8 mouse cellular contexts compared by ENCODE assay signal in genomic region chr6:88874868-88875508, GRCm38 (mm10). TPM values are rescaled to one million over a fixed set of nuclear protein-coding genes. Genes with fewer than 3 reads are reported as not detected.
DNase-seq lines count a peak whose midpoint lies in the region; ATAC-seq lines count a peak whose summit lies in the region.

TSS of gene Podxl2 (minus strand) at chr6:88875044.

- WGBS in hindbrain, embryonic 13.5 days: 6% methylated on average over 51 of the region's 63 CpGs

- no peaks in the 10 kb centered on the region for H3K9me3 ChIP-seq in hindbrain, embryonic 13.5 days

- peaks cover 45% of the 10 kb centered on the region for H3K4me1 ChIP-seq in hindbrain, embryonic 13.5 days (replicated peaks)

- H3K9ac ChIP-seq in hindbrain, embryonic 13.5 days: peak within 1 kb of the TSS; percentile 98

- peak; percentile 86 to 91 for DNase-seq in adrenal gland, adult (ENCODE audit: inconsistent age in 2 of 2, low spot score in 1 of 2)
- peak; percentile 83 to 89 for DNase-seq in cerebellum, postnatal 36 days
- peak; percentile 71 for DNase-seq in gastrocnemius, adult 18-20 months (ENCODE audit: low spot score)
- DNase-seq in left cerebral cortex, adult 18-20 months (ENCODE audit: low spot score in 2 of 2): peak; percentile 82 to 85
- peak; percentile 63 for DNase-seq in lung, postnatal 36 days
- peak; percentile 74 to 75 for DNase-seq in right cerebral cortex, adult 2 months (ENCODE audit: low spot score in 2 of 2)

- no peaks in the 10 kb centered on the region for H3K36me3 ChIP-seq in hindbrain, embryonic 13.5 days

- no peaks in the 10 kb centered on the region for H3K27me3 ChIP-seq in hindbrain, embryonic 13.5 days

- peak within 1 kb of the TSS; percentile 97 for H3K27ac ChIP-seq in hindbrain, embryonic 13.5 days

- peak within 1 kb of the TSS; percentile 90 for H3K4me3 ChIP-seq in hindbrain, embryonic 13.5 days

- peak; percentile 67 for ATAC-seq in hindbrain, embryonic 13.5 days (ENCODE audit: low FRiP score)
- ATAC-seq in inflammation-experienced regulatory T-cells, adult 6 months: no peak

- peak within 1 kb of the TSS; percentile 74 for H3K4me2 ChIP-seq in hindbrain, embryonic 13.5 days

RNA-seq across cellular contexts. Expression of gene Podxl2, which starts in this region (rescaled TPM):
- total RNA-seq in gastrocnemius, adult 18-20 months (2021): 10 to 100 TPM; 63.1 to 63.5 TPM
- polyA plus RNA-seq in hindbrain, embryonic 13.5 days (2015; fragmentation: Nextera tagmentation; extraction: Ambion mirVana): 546 and 595 TPM in 2 replicates
- total RNA-seq in left cerebral cortex, adult 18-20 months (2021): 100 to 1,000 TPM; 202 to 219 TPM
- not detected for polyA plus RNA-seq in inflammation-experienced regulatory T-cells, adult 6 months (2017; shearing (Covaris generic))

Comparison
In these comparisons a context has a peak if more than half of its experiments do, and no peak if none do; other contexts are left out.
1. RNA of gene Podxl2 (polyA plus RNA-seq): 546 to 595 TPM in hindbrain, embryonic 13.5 days; not detected in inflammation-experienced regulatory T-cells, adult 6 months; every median in the first group is over 100 times any median in the second.
2. Peak in every context shown above with its lines, with median percentiles within 50 percentile points of each other: DNase-seq.